ENCODE assay signal across 9 mouse cellular contexts in genomic region chr1:62724461-62725021, GRCm38 (mm10). TPM values are rescaled to one million over a fixed set of nuclear protein-coding genes. Genes with fewer than 3 reads are reported as not detected.
DNase-seq lines count a peak whose midpoint lies in the region; ATAC-seq and TF ChIP-seq lines count a peak whose summit lies in the region.
"Had no signal": no experiment of that assay in that cellular context is flagged by ENCODE, and none has a peak within 500 bp of the region (broad histone marks: within the 10 kb centered on the region; RNA-seq: fewer than 3 reads in every experiment).

No protein-coding gene starts in this region.

- H3K27ac ChIP-seq in embryonic facial prominence, embryonic 13.5 days: peak overlapping the region; percentile 45
- peak overlapping the region; percentile 50 for H3K27ac ChIP-seq in intestine, postnatal 0 days (ENCODE audit: low read depth, low read length)
- H3K27ac ChIP-seq in midbrain, embryonic 16.5 days (ENCODE audit: low read length): no peak overlapping the region
- H3K27ac ChIP-seq: limb, embryonic 15.5 days had no signal

- H3K4me1 ChIP-seq in embryonic facial prominence, embryonic 13.5 days: peaks cover 59% of the 10 kb centered on the region
- no peaks in the 10 kb centered on the region; the same call in 1 of the 2 replicates for H3K4me1 ChIP-seq in intestine, postnatal 0 days (replicated peaks; ENCODE audit: control insufficient read depth, insufficient read depth, low read length)
- no peaks in the 10 kb centered on the region for H3K4me1 ChIP-seq in midbrain, embryonic 16.5 days (ENCODE audit: control insufficient read depth, insufficient read depth, low read length)

- WGBS in embryonic facial prominence, embryonic 13.5 days: 60% methylated on average over 6 of the region's 6 CpGs
- 60% methylated on average over 6 of the region's 6 CpGs for WGBS in intestine, postnatal 0 days
- WGBS in midbrain, embryonic 16.5 days: 72% methylated on average over 6 of the region's 6 CpGs

- peak; percentile 61 for DNase-seq in adrenal gland, adult 8-10 months
- peak; percentile 78 for DNase-seq in lung, postnatal 10 days
- DNase-seq in right cerebral cortex, postnatal 25 days: no peak
- no peak for DNase-seq in right cerebral cortex, adult 18-20 months
- DNase-seq in frontal cortex, postnatal 10 days (ENCODE audit: low spot score in 2 of 2): no peak

- H3K9ac ChIP-seq in embryonic facial prominence, embryonic 13.5 days: no peak overlapping the region
- H3K9ac ChIP-seq in intestine, postnatal 0 days (ENCODE audit: low read depth, low read length): no peak overlapping the region
- H3K9ac ChIP-seq in midbrain, embryonic 16.5 days (ENCODE audit: low read depth, low read length): no peak overlapping the region
- H3K9ac ChIP-seq: limb, embryonic 15.5 days had no signal

- no peak for ATAC-seq in embryonic facial prominence, embryonic 13.5 days (ENCODE audit: insufficient number of reproducible peaks, insufficient read depth, low FRiP score, low TSS enrichment, low read depth)
- 0 out of 2 replicates have a peak, but pooled peaks have one; percentile 46 for ATAC-seq in intestine, postnatal 0 days
- no peak; the same call in 1 of the 2 replicates for ATAC-seq in midbrain, embryonic 16.5 days

- H3K9me3 ChIP-seq in embryonic facial prominence, embryonic 13.5 days: no peaks in the 10 kb centered on the region
- H3K9me3 ChIP-seq in intestine, postnatal 0 days (ENCODE audit: control insufficient read depth): no peaks in the 10 kb centered on the region
- no peaks in the 10 kb centered on the region; the same call in 1 of the 2 replicates for H3K9me3 ChIP-seq in midbrain, embryonic 16.5 days (replicated peaks; ENCODE audit: control insufficient read depth, low read length, poor library complexity, severe bottlenecking)
- H3K9me3 ChIP-seq: limb, embryonic 15.5 days had no signal

- H3K36me3 ChIP-seq in embryonic facial prominence, embryonic 13.5 days: peaks cover 45% of the 10 kb centered on the region
- 0 out of 2 replicates have a peak, but pooled peaks cover 4% of the 10 kb centered on the region for H3K36me3 ChIP-seq in intestine, postnatal 0 days (ENCODE audit: control insufficient read depth, insufficient read depth)
- H3K36me3 ChIP-seq in midbrain, embryonic 16.5 days (ENCODE audit: control insufficient read depth, insufficient read depth, low read length): peaks cover 9% of the 10 kb centered on the region; the same call in 1 of the 2 replicates

- H3K4me2 ChIP-seq in embryonic facial prominence, embryonic 13.5 days: no peak overlapping the region
- H3K4me2 ChIP-seq in intestine, postnatal 0 days (replicated peaks; ENCODE audit: low read depth): no peak overlapping the region
- no peak overlapping the region for H3K4me2 ChIP-seq in midbrain, embryonic 16.5 days (ENCODE audit: low read length)
- H3K4me2 ChIP-seq: limb, embryonic 15.5 days had no signal

- no peak for TF ChIP-seq CTCF in intestine, postnatal 0 days (IDR thresholded peaks at IDR 0.05; ENCODE audit: low read depth)

- no peak overlapping the region for H3K4me3 ChIP-seq in embryonic facial prominence, embryonic 13.5 days
- no peak overlapping the region for H3K4me3 ChIP-seq in intestine, postnatal 0 days (ENCODE audit: low read depth, low read length)
- H3K4me3 ChIP-seq in midbrain, embryonic 16.5 days (ENCODE audit: low read depth, low read length): no peak overlapping the region
- H3K4me3 ChIP-seq: limb, embryonic 15.5 days had no signal

- no peaks in the 10 kb centered on the region; the same call in none of the 2 replicates for H3K27me3 ChIP-seq in embryonic facial prominence, embryonic 13.5 days
- H3K27me3 ChIP-seq in intestine, postnatal 0 days (replicated peaks; ENCODE audit: control insufficient read depth, insufficient read depth, low read length): no peaks in the 10 kb centered on the region
- no peaks in the 10 kb centered on the region for H3K27me3 ChIP-seq in midbrain, embryonic 16.5 days (ENCODE audit: control insufficient read depth, insufficient read depth, low read depth, low read length)
- H3K27me3 ChIP-seq: limb, embryonic 15.5 days had no signal

RNA-seq across cellular contexts. Expression of gene Nrp2, which starts 21.5 kb away (rescaled TPM):
- 10 to 100 TPM; 38.0 to 54.0 (median 45.8) TPM for total RNA-seq in adrenal gland, adult 8-10 months (2022)
- 48.3 and 51.3 TPM in 2 replicates for polyA plus RNA-seq in embryonic facial prominence, embryonic 13.5 days (2015; fragmentation: Nextera tagmentation; extraction: Ambion mirVana)
- 11.7 and 12.7 TPM in 2 replicates for polyA plus RNA-seq in intestine, postnatal 0 days (2015; fragmentation: Nextera tagmentation; extraction: Ambion mirVana)
- polyA plus RNA-seq in midbrain, embryonic 16.5 days (2015; fragmentation: Nextera tagmentation; extraction: Ambion mirVana): 23.4 and 33.3 TPM in 2 replicates

Comparison
In these comparisons a context has a peak if more than half of its experiments do, and no peak if none do; other contexts are left out.
1. DNase-seq: peak in adrenal gland, adult 8-10 months (single experiment) and lung, postnatal 10 days (single experiment); none in right cerebral cortex, postnatal 25 days (single experiment), right cerebral cortex, adult 18-20 months (single experiment) and frontal cortex, postnatal 10 days (0 of 2).